Mouse (Mus musculus): Measurements from ENCODE around the gene Cd101. TPM values are rescaled to one million over a fixed set of nuclear protein-coding genes. Genes with fewer than 3 reads are reported as not detected.

Gene Cd101
- total RNA-seq, 1 experiment from 2014 or later = 0.18 TPM

GRCm38 (mm10) chr3:101041997-101042396 is 12.6 kb upstream of the Cd101 start:
- DNase-seq = no peak

DNA sequence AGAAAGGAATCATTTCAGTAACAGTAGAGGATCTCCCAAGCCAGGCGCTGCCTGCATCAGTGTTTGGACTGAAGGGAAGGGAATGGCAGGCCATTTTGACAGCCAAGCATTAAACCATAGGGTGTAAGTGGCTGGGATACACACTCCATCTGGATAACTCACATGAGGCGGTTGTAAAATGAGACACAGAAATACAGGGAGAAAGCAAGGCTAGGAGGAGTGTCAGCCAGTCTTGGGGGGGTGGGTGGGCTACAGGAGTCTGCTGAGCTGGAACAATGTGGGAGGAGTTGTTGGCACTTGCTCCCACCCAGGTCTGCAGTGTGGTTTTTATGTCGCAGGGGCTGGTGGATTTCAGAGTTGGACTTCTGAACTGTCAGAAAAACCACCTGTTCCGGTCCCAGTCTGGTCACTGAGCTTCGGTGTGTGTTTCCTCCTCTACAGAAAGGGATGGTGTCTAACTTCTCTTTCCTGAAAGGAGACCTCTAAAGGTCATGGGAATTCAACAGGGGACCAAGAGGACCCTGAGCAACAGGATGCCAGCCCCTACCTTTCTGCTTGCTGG is 8.7 kb upstream of the Cd101 start:
- no peak for DNase-seq

GRCm38 (mm10) chr3:101036001-101036400 is 6.6 kb upstream of the Cd101 start:
- DNase-seq = no peak

- no peak for DNase-seq
Observed at GRCm38 (mm10) chr3:101034509-101034908, 5.2 kb upstream of the Cd101 start.

DNA sequence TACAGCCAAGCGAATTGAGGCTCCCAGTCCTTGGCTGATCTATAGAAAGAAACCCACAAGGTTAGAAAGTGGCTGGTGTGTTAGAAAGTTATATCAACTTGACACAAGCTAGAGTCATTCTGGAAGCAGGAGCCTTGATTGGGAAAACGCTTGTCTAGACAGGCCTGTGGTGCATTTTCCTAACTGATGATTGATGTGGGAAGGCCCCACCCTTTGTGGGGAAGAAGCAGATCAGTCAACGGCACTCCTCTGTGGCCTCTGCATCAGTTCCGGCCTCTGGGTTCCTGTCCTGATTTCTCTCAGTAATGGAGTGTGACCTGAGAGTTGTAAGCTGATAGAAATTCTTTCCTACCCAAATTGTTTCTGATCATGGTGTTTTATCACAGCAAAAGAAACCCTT is 4.3 kb upstream of the Cd101 start:
- no peak for DNase-seq

DNA sequence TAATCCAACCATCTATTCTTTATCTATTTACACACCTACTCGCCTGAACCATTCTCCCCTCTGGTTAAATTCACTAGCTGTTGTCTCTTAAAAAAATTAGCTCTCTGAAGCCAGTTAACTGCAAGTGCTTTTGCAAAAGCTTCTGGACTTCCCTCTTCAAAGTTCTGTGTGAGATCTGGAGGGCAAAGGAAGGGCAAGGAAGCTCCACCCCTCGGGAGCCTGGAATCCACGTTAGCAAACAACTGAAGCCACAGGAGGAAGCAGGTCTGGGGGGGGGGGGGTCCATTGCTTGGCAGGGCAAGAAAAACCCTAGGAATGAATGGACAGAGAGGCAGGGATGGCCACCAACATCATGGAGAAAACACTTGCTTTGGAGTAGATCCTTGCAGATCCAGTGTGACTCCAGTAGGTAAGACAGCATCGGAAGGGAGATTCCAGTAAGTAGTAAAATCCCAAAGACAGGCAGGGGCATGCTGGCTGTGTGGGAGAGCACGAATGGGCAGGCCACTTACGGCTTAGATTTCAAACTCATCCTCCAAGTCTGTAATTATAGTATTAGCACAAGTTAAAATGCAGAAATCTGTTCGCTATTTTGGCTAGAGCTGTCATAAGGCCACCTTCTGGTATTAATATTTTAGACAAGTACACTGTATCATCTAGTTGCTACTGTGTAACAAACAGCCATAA is 2.2 kb upstream of the Cd101 start:
- DNase-seq = no peak

DNA sequence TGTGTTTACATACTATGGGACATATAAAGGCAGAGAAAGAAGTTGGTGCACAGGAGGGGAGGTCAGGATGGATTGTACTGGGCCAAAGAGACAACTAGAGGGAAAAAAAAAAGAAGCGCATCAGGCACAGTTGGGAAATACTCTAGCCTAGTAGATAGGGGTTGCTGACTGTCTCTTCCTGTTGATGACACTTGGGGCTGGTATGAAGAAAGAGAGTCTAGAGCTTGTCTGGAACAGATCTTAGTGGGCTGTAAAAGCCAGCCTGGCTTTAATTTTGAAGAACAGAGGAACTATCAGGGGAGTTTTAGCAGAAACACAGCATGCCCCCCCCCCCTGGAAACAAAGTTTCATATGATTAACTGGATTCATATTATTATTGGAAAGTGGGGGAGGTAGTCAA is 1.3 kb upstream of the Cd101 start:
- no peak for DNase-seq

DNA sequence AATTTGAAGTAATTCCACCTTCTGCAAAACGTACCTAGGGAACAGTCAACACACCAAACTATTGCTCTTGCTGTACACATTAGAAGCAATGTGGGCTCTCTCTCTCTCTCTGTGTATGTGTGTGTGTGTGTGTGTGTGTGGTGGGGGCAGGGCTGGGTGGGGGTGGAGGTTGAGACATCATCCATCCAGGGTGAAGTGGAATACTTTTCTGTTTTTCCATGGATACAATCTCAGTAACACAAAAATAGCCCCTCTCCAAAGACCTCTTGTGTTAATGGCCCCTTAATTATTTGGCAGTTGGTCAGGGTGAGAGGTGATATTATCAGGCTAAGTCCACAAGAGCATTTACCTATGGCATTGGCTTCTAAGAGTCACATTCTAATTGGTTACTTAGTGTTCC is 2.6 kb downstream of the Cd101 start:
- DNase-seq = no peak

GRCm38 (mm10) chr3:101022967-101023366 is 6.4 kb downstream of the Cd101 start:
- DNase-seq = no peak

- DNase-seq = no peak
Observed at GRCm38 (mm10) chr3:101021481-101022051, 7.8 kb downstream of the Cd101 start.

DNA sequence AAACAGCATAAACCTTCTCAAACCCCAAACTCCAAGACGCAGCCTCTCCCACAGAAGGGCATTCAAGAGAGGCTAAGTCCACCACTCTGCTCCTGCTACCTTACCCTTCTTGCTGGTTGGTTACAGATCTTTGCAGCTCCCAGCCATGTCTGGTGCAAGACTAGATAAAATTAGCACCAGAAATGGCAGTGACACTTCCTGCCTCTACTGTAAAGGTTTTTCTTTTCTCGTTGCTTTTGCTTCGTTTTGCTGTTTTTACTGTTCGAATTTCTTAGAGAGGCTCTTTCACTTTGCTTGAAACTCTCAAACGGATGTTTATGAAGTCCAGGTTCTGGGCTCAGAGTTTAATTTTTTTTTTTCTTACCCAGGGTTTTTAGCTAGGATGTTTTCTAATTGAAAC is 8.3 kb downstream of the Cd101 start:
- no peak for DNase-seq

GRCm38 (mm10) chr3:101018494-101018893 is 10.9 kb downstream of the Cd101 start:
- no peak for DNase-seq

GRCm38 (mm10) chr3:101016050-101016449 is 13.3 kb downstream of the Cd101 start:
- no peak for DNase-seq

DNA sequence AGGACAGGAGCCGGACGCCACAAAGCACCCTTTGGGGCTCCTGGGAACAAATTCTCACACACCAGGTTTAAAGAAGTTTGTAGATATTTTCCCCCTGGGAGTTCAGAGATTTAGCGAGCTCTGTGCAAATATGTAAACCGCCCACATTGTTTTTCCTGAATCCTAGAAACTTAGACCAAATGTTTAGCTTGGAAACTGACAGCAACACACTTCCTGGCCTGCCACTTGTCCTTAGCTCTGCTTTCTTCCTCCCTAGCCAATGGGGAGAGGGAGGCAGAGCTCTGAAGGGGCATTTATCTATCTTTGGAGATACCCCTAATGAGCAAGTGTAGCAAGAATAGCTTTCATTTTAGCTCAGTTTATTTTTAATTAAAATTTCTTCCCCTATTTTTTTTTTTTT is 14.1 kb downstream of the Cd101 start:
- DNase-seq = no peak

DNA sequence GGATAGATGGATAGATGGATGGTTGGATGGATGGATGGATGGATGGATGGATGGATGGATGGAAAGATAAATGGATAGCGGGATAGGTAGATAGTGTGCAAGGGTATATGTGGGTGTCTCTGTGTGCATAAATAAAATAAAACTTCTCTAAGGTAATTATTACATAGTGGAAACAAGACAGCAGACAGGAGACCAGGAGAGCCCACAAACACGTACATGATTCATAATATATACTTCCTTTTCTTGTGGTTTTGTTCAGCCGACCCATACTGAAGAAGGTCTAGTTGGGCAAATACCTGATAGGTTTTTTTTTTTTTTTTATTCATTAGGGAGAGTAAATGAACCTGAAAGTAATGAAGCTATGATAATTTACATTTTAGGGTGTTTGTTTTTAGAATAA is 15.8 kb downstream of the Cd101 start:
- no peak for DNase-seq

DNA sequence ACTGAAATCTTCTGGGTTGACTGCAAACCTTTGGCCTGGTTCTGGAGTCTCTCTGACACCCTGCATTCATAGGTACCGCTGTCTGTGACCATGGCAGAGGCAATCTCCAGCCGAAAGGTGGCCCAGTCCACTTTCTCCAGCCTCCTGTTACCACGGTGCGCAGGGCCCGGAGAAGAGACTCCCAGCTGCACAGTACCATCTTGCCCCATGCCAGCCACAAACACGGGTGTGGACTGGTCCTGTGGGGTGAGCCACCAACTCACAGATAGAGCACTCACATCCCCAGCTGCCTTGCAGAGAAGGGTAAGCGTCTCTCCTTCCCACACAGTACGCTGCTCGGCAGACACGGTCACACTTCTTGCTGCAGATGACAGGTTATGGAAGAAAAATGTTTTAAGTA is 16.4 kb downstream of the Cd101 start:
- no peak for DNase-seq

- no peak for DNase-seq
Observed at GRCm38 (mm10) chr3:101012597-101012996, 16.8 kb downstream of the Cd101 start.

- no peak for DNase-seq
Observed at GRCm38 (mm10) chr3:101012131-101012571, 17.2 kb downstream of the Cd101 start.

- no peak for DNase-seq
Observed at GRCm38 (mm10) chr3:101011203-101011600, 18.2 kb downstream of the Cd101 start.

DNA sequence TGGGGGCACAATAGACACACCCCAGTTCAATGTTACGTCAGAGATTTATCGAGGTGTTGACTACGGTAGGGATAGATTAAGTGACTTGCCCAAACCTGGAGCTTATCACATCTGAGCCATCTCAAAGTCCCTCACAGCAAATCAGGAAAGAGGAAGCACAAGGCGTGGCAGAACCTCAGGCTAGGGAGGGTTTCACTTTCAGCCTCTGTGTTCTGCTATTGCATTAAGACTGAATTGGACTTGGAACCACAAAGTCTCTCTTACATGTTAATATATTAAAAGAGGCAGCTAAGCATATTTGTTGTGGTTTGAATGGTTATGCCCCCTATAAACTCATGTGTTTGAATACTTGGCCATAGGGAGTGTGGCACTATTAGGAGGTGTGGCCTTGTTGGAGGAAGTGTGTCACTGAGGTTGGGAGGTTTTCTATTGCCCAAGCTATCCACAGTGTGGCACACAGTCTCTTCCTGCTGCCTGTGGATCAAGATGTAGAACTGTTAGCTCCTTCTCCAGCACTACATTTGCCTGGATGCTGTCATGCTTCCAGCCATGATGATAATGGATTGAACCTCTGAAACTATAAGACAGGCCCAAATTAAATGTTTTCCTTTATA is 18.7 kb downstream of the Cd101 start:
- DNase-seq = no peak

GRCm38 (mm10) chr3:101007112-101007782 is 22.1 kb downstream of the Cd101 start:
- no peak for DNase-seq

DNA sequence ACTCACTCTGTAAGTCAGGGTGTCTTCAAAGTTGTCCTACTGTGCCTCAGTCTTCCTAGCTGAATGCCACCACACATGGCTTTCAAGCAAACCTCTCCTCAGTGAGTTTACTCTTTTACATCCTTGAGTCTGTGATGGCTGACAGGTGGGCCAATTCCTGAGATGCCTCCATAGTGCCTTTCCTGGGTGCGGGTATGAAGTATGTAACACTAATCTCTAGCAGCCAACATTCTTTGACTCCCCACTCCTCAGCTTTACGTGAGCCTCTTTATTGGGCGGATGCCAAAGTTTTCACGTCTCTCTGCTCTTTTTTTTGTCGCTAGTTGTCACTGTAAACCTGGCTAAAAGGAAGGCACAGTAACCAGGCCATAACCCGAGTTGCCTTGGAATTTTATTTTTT is 24.0 kb downstream of the Cd101 start:
- DNase-seq = no peak
